Mouse (Mus musculus) heart, embryonic 13.5 days (tissue): ENCODE measurements around the gene Rilpl1. TPM values are rescaled to one million over a fixed set of nuclear protein-coding genes. Genes with fewer than 3 reads are reported as not detected.
A peak's percentile ranks its signal among the peaks of the same experiment; 100 is the strongest.
"Not testable (repeated sequence)": the region's sequence is repeated elsewhere in the genome, so short reads cannot be mapped to it uniquely, and the experiment has no call there.

Source experiments
- ATAC-seq: fragments of 200-750 bp; cut with Nextera tagmentation; 2 replicates; pipeline ENCODE4 v1.8.0; 2017; ENCODE audit warnings: moderate TSS enrichment; ENCODE audit not compliant: insufficient number of reproducible peaks, low FRiP score, low TSS enrichment; ENCODE audit errors: extremely low read depth
- H3K27ac ChIP-seq: fragments of 300-500 bp; sonication (generic); replicated peaks from 2 replicates; pipeline ENCODE4 v1.5.1; 2015; ENCODE audit warnings: moderate library complexity, mild to moderate bottlenecking, inconsistent platforms
- H3K27me3 ChIP-seq: fragments of 300-500 bp; sonication (generic); replicated peaks from 2 replicates; pipeline ENCODE4 v1.6.1; 2015; ENCODE audit warnings: mild to moderate bottlenecking, inconsistent platforms
- H3K36me3 ChIP-seq: fragments of 300-500 bp; sonication (generic); 2 replicates; pipeline ENCODE4 v1.6.1; 2015; ENCODE audit warnings: mild to moderate bottlenecking, inconsistent platforms
- H3K4me1 ChIP-seq: fragments of 300-500 bp; sonication (generic); 2 replicates; pipeline ENCODE4 v1.6.1; 2015; ENCODE audit warnings: inconsistent platforms
- H3K4me2 ChIP-seq: fragments of 300-500 bp; sonication (generic); 2 replicates; pipeline ENCODE4 v1.6.1; 2015; ENCODE audit warnings: inconsistent platforms, mild to moderate bottlenecking, moderate library complexity
- H3K4me3 ChIP-seq: fragments of 300-500 bp; sonication (generic); 2 replicates; pipeline ENCODE4 v1.5.1; 2015; ENCODE audit warnings: moderate library complexity, mild to moderate bottlenecking, inconsistent platforms
- H3K9ac ChIP-seq: fragments of 300-500 bp; sonication (generic); 2 replicates; pipeline ENCODE4 v1.6.1; 2015; ENCODE audit warnings: inconsistent platforms, mild to moderate bottlenecking, moderate library complexity
- H3K9me3 ChIP-seq: fragments of 300-500 bp; sonication (generic); 2 replicates; pipeline ENCODE4 v1.6.1; 2016; ENCODE audit warnings: inconsistent platforms
- WGBS: fragments of 180-500 bp; shearing (Covaris S2); methylation state at CpG from one replicate; pipeline ENCODE4 v1.1.7; 2015; ENCODE audit warnings: mixed read lengths; 5-methylcytosine and 5-hydroxymethylcytosine counted together
- polyA plus RNA-seq: library from polyadenylated mRNA; unstranded; fragments of >200 nt; fragmentation: Nextera tagmentation; extraction: Ambion mirVana; gene quantifications from 2 replicates; pipeline ENCODE4 v1.2.1, GENCODE M21; 2015

Gene Rilpl1
- 21.8 and 23.1 TPM in 2 replicates for polyA plus RNA-seq

GRCm38 (mm10) chr5:124530655-124531582 lies at the start of gene Rilpl1:
Rilpl1 (minus strand) TSS chr5:124531391.
- peak; percentile 76 for ATAC-seq
- Histone ChIP-seq H3K27ac (peak within 1 kb of the TSS; percentile 91), H3K4me3 (peak within 1 kb of the TSS; percentile 89), H3K36me3 (peaks cover 14% of the 10 kb centered on the region), H3K9me3 (no peaks in the 10 kb centered on the region), H3K4me1 (peaks cover 42% of the 10 kb centered on the region), H3K4me2 (peak within 1 kb of the TSS; percentile 92), H3K27me3 (no peaks in the 10 kb centered on the region), H3K9ac (peak within 1 kb of the TSS; percentile 92)
- under 1% methylated on average over 94 of the region's 96 CpGs for WGBS

DNA sequence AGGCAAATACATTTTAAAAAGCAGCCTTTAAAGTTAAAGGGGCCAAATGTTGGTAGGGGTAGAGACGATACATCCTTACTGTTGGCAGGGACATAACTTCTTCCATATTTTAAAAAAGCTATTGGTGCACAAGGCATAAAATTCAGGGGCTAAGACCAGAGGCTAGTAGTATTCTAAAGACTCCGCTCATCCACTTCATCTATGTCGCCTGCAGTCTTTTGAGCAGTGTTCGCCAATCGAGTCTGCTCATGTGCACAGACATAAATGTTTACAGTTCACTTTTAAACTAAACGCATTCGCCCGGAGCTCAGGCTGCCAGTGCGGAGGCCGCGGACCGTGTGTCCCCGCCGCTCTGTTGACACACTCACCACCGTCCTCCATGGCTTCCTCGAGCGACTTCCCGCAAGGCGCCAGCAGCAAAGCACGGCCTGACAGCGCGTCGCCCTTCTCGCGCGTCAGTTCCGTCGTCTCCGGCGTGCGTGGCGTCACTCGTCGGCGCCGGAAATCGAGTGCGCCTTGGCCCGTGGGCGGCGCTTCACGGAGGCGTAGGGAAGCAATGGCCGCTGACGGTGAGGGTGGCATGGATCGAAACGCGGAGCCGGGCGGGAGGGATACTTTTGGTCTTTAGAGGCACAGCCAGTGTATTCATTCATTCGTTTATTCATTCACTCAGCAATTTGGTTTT lies 47.6 kb upstream of the Rilpl1 start, which contains the start of the genes Eif2b1 and Gtf2h3:
TSS of gene Eif2b1 (minus strand) at position 499 of the 685 bp plus-strand sequence.
TSS of gene Gtf2h3 (plus strand) at position 508 of the 685 bp plus-strand sequence.
- Histone ChIP-seq H3K4me2 (peak within 1 kb of the TSS; percentile 83), H3K9me3 (no peaks in the 10 kb centered on the region), H3K4me1 (peaks cover 18% of the 10 kb centered on the region), H3K36me3 (peaks cover 57% of the 10 kb centered on the region), H3K4me3 (peak within 1 kb of the TSS; percentile 76), H3K9ac (peak within 1 kb of the TSS; percentile 89), H3K27ac (0 out of 2 replicates have a peak within 1 kb of the TSS, but pooled peaks have one; percentile 6), H3K27me3 (no peaks in the 10 kb centered on the region)
- peak; percentile 79; the same call in 1 of the 2 replicates for ATAC-seq
- under 1% methylated on average over 51 of the region's 51 CpGs for WGBS

- no peaks in the 10 kb centered on the region for H3K27me3 ChIP-seq
- no peak overlapping the region for H3K4me2 ChIP-seq
- no peak overlapping the region for H3K9ac ChIP-seq
- ATAC-seq, result no peak
- 94% methylated on average over 7 of the region's 7 CpGs for WGBS
- peaks cover 18% of the 10 kb centered on the region for H3K4me1 ChIP-seq
- no peaks in the 10 kb centered on the region for H3K9me3 ChIP-seq
- no peak overlapping the region for H3K27ac ChIP-seq
- H3K4me3 ChIP-seq, result no peak overlapping the region
- H3K36me3 ChIP-seq, result peaks cover 73% of the 10 kb centered on the region
These were observed 44.3 kb upstream of the Rilpl1 start for GRCm38 (mm10) chr5:124575467-124575866.

GRCm38 (mm10) chr5:124571068-124571467 lies 39.9 kb upstream of the Rilpl1 start:
- H3K27ac ChIP-seq, result no peak overlapping the region
- no peak overlapping the region for H3K4me2 ChIP-seq
- 84% methylated on average over 12 of the region's 12 CpGs for WGBS
- no peak overlapping the region for H3K4me3 ChIP-seq
- H3K9me3 ChIP-seq, result no peaks in the 10 kb centered on the region
- no peak for ATAC-seq
- H3K27me3 ChIP-seq, result no peaks in the 10 kb centered on the region
- H3K36me3 ChIP-seq, result peaks cover 100% of the 10 kb centered on the region
- no peak overlapping the region for H3K9ac ChIP-seq
- no peaks in the 10 kb centered on the region for H3K4me1 ChIP-seq

DNA sequence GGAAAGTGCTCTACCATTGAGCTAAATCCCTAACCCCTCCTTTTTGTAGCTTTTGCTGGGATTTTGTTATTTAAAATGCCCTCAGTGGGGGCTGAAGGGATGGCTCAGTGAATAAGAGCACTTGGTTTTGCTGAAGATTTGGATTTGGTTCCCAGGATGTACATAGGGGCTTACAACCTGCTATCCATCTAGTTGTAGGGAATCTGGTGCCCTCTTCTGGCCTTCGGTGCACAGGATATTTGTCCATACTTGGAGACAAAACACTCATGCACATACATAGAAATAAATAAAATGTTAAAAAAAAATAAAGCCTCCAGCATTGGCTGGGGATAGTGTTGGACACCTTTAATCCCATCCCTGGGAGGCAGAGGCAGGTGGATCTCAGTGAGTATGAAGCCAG lies 24.0 kb upstream of the Rilpl1 start:
- no peak overlapping the region for H3K27ac ChIP-seq
- 59% methylated on average over 1 of the region's 1 CpGs for WGBS
- peaks cover 17% of the 10 kb centered on the region for H3K4me1 ChIP-seq
- H3K9me3 ChIP-seq, result no peaks in the 10 kb centered on the region
- no peak overlapping the region for H3K4me3 ChIP-seq
- no peak overlapping the region for H3K4me2 ChIP-seq
- peaks cover 67% of the 10 kb centered on the region for H3K36me3 ChIP-seq
- H3K9ac ChIP-seq, result no peak overlapping the region
- no peaks in the 10 kb centered on the region for H3K27me3 ChIP-seq
- ATAC-seq, result no peak

DNA sequence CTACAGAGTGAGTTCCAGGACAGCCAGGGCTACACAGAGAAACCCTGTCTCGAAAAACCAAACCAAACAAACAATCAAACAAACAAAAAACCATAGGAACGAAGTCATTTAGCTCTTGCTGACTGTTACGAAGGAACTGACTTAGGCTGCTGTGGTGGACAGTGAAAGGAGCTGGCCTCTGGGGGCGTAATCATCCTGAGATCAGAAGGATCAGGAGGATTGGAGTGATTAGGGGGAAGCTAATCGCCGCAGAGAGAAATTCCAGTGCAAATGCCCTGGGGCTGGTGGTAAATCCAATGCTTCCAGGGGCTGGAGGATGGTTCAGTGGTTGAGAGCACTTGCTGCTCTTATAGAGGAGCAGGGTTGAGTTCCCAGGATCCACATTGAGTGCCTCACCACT lies 22.4 kb upstream of the Rilpl1 start:
- H3K27ac ChIP-seq, result no peak overlapping the region
- 73% methylated on average over 6 of the region's 6 CpGs for WGBS
- peak overlapping the region; percentile 75 for H3K4me2 ChIP-seq
- peak overlapping the region; percentile 84 for H3K4me3 ChIP-seq
- H3K9ac ChIP-seq, result peak overlapping the region; percentile 85; the same call in 1 of the 2 replicates
- H3K27me3 ChIP-seq, result no peaks in the 10 kb centered on the region
- peaks cover 55% of the 10 kb centered on the region for H3K36me3 ChIP-seq
- ATAC-seq, result no peak
- H3K9me3 ChIP-seq, result no peaks in the 10 kb centered on the region
- peaks cover 17% of the 10 kb centered on the region for H3K4me1 ChIP-seq

GRCm38 (mm10) chr5:124552558-124553307 lies 21.5 kb upstream of the Rilpl1 start, which contains the start of gene Ddx55:
Ddx55 (plus strand) TSS chr5:124552864.
- peak; percentile 76 for ATAC-seq
- WGBS, result 1% methylated on average over 65 of the region's 66 CpGs
- peak within 1 kb of the TSS; percentile 83 for H3K27ac ChIP-seq
- peaks cover 17% of the 10 kb centered on the region for H3K4me1 ChIP-seq
- no peaks in the 10 kb centered on the region for H3K9me3 ChIP-seq
- H3K4me3 ChIP-seq, result peak within 1 kb of the TSS; percentile 84
- H3K36me3 ChIP-seq, result peaks cover 55% of the 10 kb centered on the region
- H3K9ac ChIP-seq, result peak within 1 kb of the TSS; percentile 85
- H3K27me3 ChIP-seq, result no peaks in the 10 kb centered on the region
- peak within 1 kb of the TSS; percentile 75 for H3K4me2 ChIP-seq

GRCm38 (mm10) chr5:124552094-124552472 lies 20.9 kb upstream of the Rilpl1 start:
- H3K9ac ChIP-seq, result peak overlapping the region; percentile 85
- no peak for ATAC-seq
- peak overlapping the region; percentile 83 for H3K27ac ChIP-seq
- H3K36me3 ChIP-seq, result peaks cover 55% of the 10 kb centered on the region
- no peaks in the 10 kb centered on the region for H3K9me3 ChIP-seq
- peak overlapping the region; percentile 84 for H3K4me3 ChIP-seq
- WGBS, result 7% methylated on average over 9 of the region's 9 CpGs
- H3K27me3 ChIP-seq, result no peaks in the 10 kb centered on the region
- H3K4me2 ChIP-seq, result peak overlapping the region; percentile 75
- H3K4me1 ChIP-seq, result peaks cover 17% of the 10 kb centered on the region

DNA sequence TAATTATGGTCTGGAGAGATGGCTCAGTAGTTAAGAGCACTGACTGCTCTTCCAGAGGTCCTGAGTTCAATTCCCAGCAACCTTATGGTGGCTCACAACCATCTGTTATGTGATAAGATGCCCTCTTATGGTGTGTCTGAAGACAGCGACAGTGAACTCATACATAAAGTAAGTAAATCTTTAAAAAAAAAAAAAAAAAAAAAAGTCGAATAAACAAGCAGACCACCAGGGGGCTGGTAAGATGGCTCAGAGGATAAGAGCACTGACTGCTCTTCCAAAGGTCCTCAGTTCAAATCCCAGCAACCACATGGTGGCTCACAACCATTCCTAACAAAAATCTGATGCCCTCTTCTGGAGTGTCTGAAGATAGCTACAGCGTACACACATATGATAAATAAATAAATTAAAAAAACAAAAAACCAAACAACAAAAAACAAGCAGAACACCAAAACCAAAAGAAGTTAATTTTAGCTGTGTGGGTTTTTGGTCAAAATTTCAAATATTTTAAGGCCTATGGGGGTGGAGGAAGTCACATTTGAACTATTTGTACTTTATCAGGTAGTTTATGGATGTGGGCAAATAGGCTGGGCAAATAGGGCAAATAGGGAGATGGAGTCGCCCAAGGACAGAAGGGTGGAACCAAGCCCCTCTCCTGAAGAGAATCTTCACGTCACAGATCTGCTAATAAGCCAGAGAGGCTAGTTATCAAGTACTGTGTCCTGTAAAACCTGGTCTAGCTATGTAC lies 20.3 kb upstream of the Rilpl1 start:
- Histone ChIP-seq H3K4me2 (peak overlapping the region; percentile 75), H3K4me1 (peaks cover 17% of the 10 kb centered on the region), H3K27ac (peak overlapping the region; percentile 83; the same call in 1 of the 2 replicates), H3K9ac (peak overlapping the region; percentile 85), H3K36me3 (peaks cover 55% of the 10 kb centered on the region), H3K4me3 (peak overlapping the region; percentile 84)
- H3K27me3 ChIP-seq, ATAC-seq, H3K9me3 ChIP-seq: not testable (repeated sequence)
- WGBS, result 21% methylated on average over 5 of the region's 5 CpGs

DNA sequence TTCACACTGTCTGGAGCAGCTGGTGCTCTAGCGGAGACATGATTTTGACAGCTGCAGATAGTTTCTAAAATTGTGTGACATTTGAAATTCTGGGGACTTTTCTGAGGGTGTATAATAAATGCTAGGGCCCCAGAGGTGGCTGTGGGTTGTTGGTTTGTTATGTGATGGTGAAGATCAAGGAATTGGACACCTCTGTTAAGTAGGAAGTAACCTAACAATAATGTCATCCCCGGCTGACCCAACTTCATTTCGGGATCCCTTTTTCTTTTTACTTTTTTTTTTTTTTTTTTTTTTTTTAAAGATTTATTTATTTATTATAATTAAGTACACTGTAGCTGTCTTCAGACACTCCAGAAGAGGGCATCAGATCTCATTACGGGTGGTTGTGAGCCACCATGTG lies 19.5 kb upstream of the Rilpl1 start:
- 75% methylated on average over 4 of the region's 4 CpGs for WGBS
- H3K27me3 ChIP-seq, ATAC-seq: not testable (repeated sequence)

More for the DNA sequence above, 19.5 kb upstream of the Rilpl1 start:
- H3K4me1 ChIP-seq, result peaks cover 17% of the 10 kb centered on the region
- H3K9ac ChIP-seq, H3K4me2 ChIP-seq, H3K27ac ChIP-seq, H3K4me3 ChIP-seq, H3K9me3 ChIP-seq: not testable (repeated sequence)
- peaks cover 55% of the 10 kb centered on the region for H3K36me3 ChIP-seq
